ENCODE assay signal across 8 mouse cellular contexts in the genomic region with DNA sequence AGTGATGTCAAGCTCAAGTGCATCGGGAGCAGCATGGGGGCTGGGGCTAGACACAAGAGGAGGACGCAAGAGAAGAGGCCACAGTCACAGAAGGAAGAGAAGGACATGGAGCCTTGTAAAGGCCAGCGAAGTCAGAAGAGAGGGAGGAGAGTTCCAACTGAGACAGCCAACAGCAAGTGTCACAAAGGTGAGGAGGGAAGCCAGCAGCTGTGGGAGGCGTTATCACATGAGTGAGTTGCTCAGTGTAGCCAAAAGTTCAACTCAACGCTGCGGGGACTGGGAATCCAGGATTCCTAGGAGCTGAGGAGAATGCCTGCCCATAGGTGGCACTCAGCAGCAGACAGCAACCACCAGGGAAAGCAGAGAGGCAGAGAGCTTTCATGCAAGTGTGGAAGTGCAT. TPM values are rescaled to one million over a fixed set of nuclear protein-coding genes. Genes with fewer than 3 reads are reported as not detected.
DNase-seq lines count a peak whose midpoint lies in the region; ATAC-seq lines count a peak whose summit lies in the region.

No protein-coding gene starts in this region.

- peak overlapping the region; percentile 1 to 70; a peak in 3 of 4 replicates for H3K27ac ChIP-seq in heart, embryonic 14.5 days (replicated peaks in 1 of 2; ENCODE audit: control insufficient read depth in 1 of 2, insufficient read depth in 1 of 2, low read depth in 2 of 2, low read length in 2 of 2)
- H3K27ac ChIP-seq in neural tube, embryonic 13.5 days (replicated peaks), result peak overlapping the region; percentile 72

- peaks cover 19% of the 10 kb centered on the region for H3K36me3 ChIP-seq in heart, embryonic 14.5 days (ENCODE audit: control insufficient read depth, insufficient read depth, low read length)
- peaks cover 29% of the 10 kb centered on the region for H3K36me3 ChIP-seq in neural tube, embryonic 13.5 days

- H3K4me3 ChIP-seq in heart, embryonic 14.5 days (ENCODE audit: control insufficient read depth in 1 of 2, insufficient read depth in 1 of 2, low read depth in 1 of 2, low read length in 2 of 2), result no peak overlapping the region
- no peak overlapping the region for H3K4me3 ChIP-seq in neural tube, embryonic 13.5 days

- H3K27me3 ChIP-seq in heart, embryonic 14.5 days (ENCODE audit: control insufficient read depth, insufficient read depth, low read length), result no peaks in the 10 kb centered on the region
- H3K27me3 ChIP-seq in neural tube, embryonic 13.5 days, result no peaks in the 10 kb centered on the region

- ATAC-seq in heart, embryonic 14.5 days (ENCODE audit: insufficient number of reproducible peaks, insufficient read depth, low FRiP score, low read depth), result 0 out of 2 replicates have a peak, but pooled peaks have one; percentile 15
- no peak for ATAC-seq in neural tube, embryonic 13.5 days (ENCODE audit: low read depth)

- peak overlapping the region; percentile 36 for H3K4me2 ChIP-seq in heart, embryonic 14.5 days (ENCODE audit: low read length)
- H3K4me2 ChIP-seq in neural tube, embryonic 13.5 days, result no peak overlapping the region

- 10% methylated on average over 6 of the region's 6 CpGs for WGBS in heart, embryonic 14.5 days
- 36% methylated on average over 6 of the region's 6 CpGs for WGBS in neural tube, embryonic 13.5 days

- peak overlapping the region; percentile 48; the same call in 1 of the 2 replicates for H3K9ac ChIP-seq in heart, embryonic 14.5 days (ENCODE audit: low read length)
- peak overlapping the region; percentile 31; the same call in 1 of the 2 replicates for H3K9ac ChIP-seq in neural tube, embryonic 13.5 days

- no peaks in the 10 kb centered on the region for H3K9me3 ChIP-seq in heart, embryonic 14.5 days (ENCODE audit: control insufficient read depth, low read length)
- no peaks in the 10 kb centered on the region for H3K9me3 ChIP-seq in neural tube, embryonic 13.5 days

- peaks cover 18 to 32% of the 10 kb centered on the region in 2 experiments for H3K4me1 ChIP-seq in heart, embryonic 14.5 days (ENCODE audit: control insufficient read depth in 2 of 2, insufficient read depth in 2 of 2, low read length in 2 of 2)
- H3K4me1 ChIP-seq in neural tube, embryonic 13.5 days (replicated peaks), result peaks cover 32% of the 10 kb centered on the region

- peak; percentile 14 for DNase-seq in adrenal gland, adult 8-10 months
- DNase-seq in adrenal gland, adult 18-20 months (ENCODE audit: low spot score in 2 of 2), result no peak
- DNase-seq in NIH3T3 (ENCODE audit: low read depth), result peak; percentile 42
- DNase-seq in kidney, postnatal 14 days, result peak; percentile 58
- DNase-seq in right cerebral cortex, postnatal 4 days, result no peak
- no peak for DNase-seq in frontal cortex, adult 2 months (ENCODE audit: extremely low spot score in 1 of 2, low spot score in 1 of 2)

RNA-seq across cellular contexts. Expression of a gene that starts 19.7 kb away (rescaled TPM):
- 10 to 100 TPM in 3 of 4 experiments, 1 to 10 TPM in 1; 9.6 to 19.8 (median 13.2) TPM for total RNA-seq in adrenal gland, adult 8-10 months (2022)
- total RNA-seq in adrenal gland, adult 18-20 months (2021), result 1 to 10 TPM; 5.8 to 8.3 TPM
- 12.3 and 15.6 TPM in 2 replicates for polyA plus RNA-seq in heart, embryonic 14.5 days (2014; fragmentation: Nextera tagmentation; extraction: Ambion mirVana)
- polyA plus RNA-seq in neural tube, embryonic 13.5 days (2015; fragmentation: Nextera tagmentation; extraction: Ambion mirVana), result 32.0 and 39.8 TPM in 2 replicates
- 38.1 and 38.2 TPM in 2 replicates for polyA plus RNA-seq in frontal cortex, adult 2 months (2012; rRNA removed)

Comparison
In these comparisons a context has a peak if more than half of its experiments do, and no peak if none do; other contexts are left out.
1. DNase-seq: peak in adrenal gland, adult 8-10 months (single experiment), NIH3T3 (single experiment) and kidney, postnatal 14 days (single experiment); none in adrenal gland, adult 18-20 months (0 of 2), right cerebral cortex, postnatal 4 days (single experiment) and frontal cortex, adult 2 months (0 of 2).